Mouse (Mus musculus) liver, postnatal 0 days (tissue): ENCODE measurements around the gene Tmem208.
"Not testable (repeated sequence)": the region's sequence is repeated elsewhere in the genome, so short reads cannot be mapped to it uniquely, and the experiment has no call there.

Source experiments
- CTCF ChIP-seq: sonication (generic); IDR thresholded peaks from 2 replicates; pipeline ENCODE4 v1.5.1; 2016; ENCODE audit warnings: antibody characterized with exemption, low read depth
- EP300 ChIP-seq: IDR thresholded peaks from 2 replicates; pipeline ENCODE4 v1.6.1; 2016; ENCODE audit warnings: antibody characterized with exemption, low read depth, mild to moderate bottlenecking

DNA sequence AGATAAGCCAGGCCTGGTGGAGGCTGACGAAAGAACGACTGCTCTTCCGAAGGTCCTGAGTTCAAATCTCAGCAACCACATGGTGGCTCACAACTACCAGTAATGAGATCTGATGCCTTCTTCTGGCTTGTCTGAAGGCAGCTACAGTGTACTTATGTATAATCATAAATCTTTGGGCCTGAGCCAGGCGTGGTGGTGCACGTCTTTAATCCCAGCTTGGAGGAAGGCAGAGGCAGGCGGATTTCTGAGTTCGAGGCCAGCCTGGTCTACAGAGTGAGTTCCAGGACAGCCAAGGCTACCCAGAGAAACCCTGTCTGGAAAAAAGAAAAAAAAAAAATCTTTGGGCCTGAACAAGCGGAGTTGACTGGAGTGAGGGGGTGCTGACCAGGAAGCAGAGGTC is 34.8 kb upstream of the Tmem208 start:
- TF ChIP-seq CTCF, EP300: not testable (repeated sequence)
